Mouse (Mus musculus) heart, postnatal 0 days (tissue): ENCODE measurements around the gene Gm45837.

Source experiments
- CTCF ChIP-seq: IDR thresholded peaks from 2 replicates; pipeline ENCODE4 v1.5.1; 2016; ENCODE audit warnings: antibody characterized with exemption, control low read depth, low read depth
- EP300 ChIP-seq: IDR thresholded peaks from 2 replicates; pipeline ENCODE4 v1.6.1; 2016; ENCODE audit warnings: antibody characterized with exemption, low read depth

DNA sequence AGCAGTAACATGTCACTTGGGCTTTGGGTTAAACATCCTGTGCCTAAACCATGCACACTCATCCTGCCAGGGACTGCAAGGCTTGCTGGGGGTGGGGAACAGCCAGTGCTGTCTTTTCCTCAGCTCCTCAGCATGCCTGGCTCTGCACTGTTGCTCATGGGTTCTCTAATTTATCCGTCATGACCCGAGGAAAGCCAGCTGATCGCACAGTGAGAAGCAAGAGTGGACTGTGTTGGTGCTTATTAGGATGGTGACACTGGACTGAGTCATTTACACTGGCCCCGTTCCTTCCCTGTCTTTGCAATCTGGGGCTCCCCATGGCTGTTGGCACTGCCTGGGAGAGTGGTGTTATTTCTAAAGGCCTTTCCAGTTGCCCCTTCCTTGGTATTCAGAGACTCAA is 33.5 kb downstream of the Gm45837 start:
- TF ChIP-seq CTCF (no peak), EP300 (no peak)
